Mouse (Mus musculus) frontal cortex, adult 2 months (tissue): Measurements from ENCODE around the gene Vrk1. TPM values are rescaled to one million over a fixed set of nuclear protein-coding genes. Genes with fewer than 3 reads are reported as not detected.
A peak's percentile ranks its signal among the peaks of the same experiment; 100 is the strongest.

ENCODE experiments used
- DNase-seq, 2 experiments: peaks; one replicate each; pipeline ENCODE4 v3.0.0; 2022; ENCODE audit warnings: low spot score in 1 of 2; ENCODE audit errors: extremely low spot score in 1 of 2
- polyA plus RNA-seq: library from polyadenylated mRNA; depleted of rRNA; stranded (reverse); fragments of >200 nt; gene quantifications from 2 replicates; pipeline ENCODE4 v1.2.3, GENCODE M21; 2012; rRNA removed

Vrk1 gene
- polyA plus RNA-seq, 1 experiment, result 17.7 TPM

GRCm38 (mm10) chr12:106107272-106107671, 97.2 kb downstream of the Vrk1 start:
- no peak for DNase-seq

- no peak for DNase-seq
Observed at GRCm38 (mm10) chr12:106115070-106115891, 105.3 kb downstream of the Vrk1 start.

GRCm38 (mm10) chr12:106115892-106116206, 105.8 kb downstream of the Vrk1 start:
- DNase-seq, result peak in 1 of 2 experiments; percentile 54

GRCm38 (mm10) chr12:106123276-106123675, 113.2 kb downstream of the Vrk1 start:
- DNase-seq, result no peak

- no peak for DNase-seq
Observed at GRCm38 (mm10) chr12:106124581-106124980, 114.6 kb downstream of the Vrk1 start.

Other genes starting within 250 kb of the Vrk1 start
- 117 and 123 TPM in 2 replicates for gene Papola, start 225.5 kb upstream of the Vrk1 start, polyA plus RNA-seq